Mouse (Mus musculus) hindbrain, embryonic 14.5 days (tissue): Measurements from ENCODE around the gene Amhr2. TPM values are rescaled to one million over a fixed set of nuclear protein-coding genes. Genes with fewer than 3 reads are reported as not detected.

ENCODE experiments used
- ATAC-seq: fragments of 200-750 bp; cut with Nextera tagmentation; 2 replicates; pipeline ENCODE4 v1.8.0; 2017; ENCODE audit warnings: moderate number of reproducible peaks, mild to moderate bottlenecking, moderate TSS enrichment, moderate library complexity; ENCODE audit not compliant: low FRiP score
- DNase-seq: peaks from one replicate; pipeline ENCODE4 v3.0.0-alpha.2; 2015; ENCODE audit warnings: low spot score
- H3K27ac ChIP-seq: fragments of 300-500 bp; sonication (generic); 2 replicates; pipeline ENCODE4 v1.5.1; 2014; ENCODE audit warnings: mild to moderate bottlenecking, moderate library complexity
- H3K27me3 ChIP-seq: fragments of 300-500 bp; sonication (generic); 2 replicates; pipeline ENCODE4 v1.6.1; 2014; ENCODE audit warnings: mild to moderate bottlenecking, low read length, mixed read lengths; ENCODE audit not compliant: control insufficient read depth, insufficient read depth
- H3K36me3 ChIP-seq: fragments of 300-500 bp; sonication (generic); replicated peaks from 2 replicates; pipeline ENCODE4 v1.6.1; 2014; ENCODE audit not compliant: control insufficient read depth, insufficient read depth
- H3K4me1 ChIP-seq: fragments of 300-500 bp; sonication (generic); replicated peaks from 2 replicates; pipeline ENCODE4 v1.6.1; 2014; ENCODE audit warnings: antibody characterized with exemption, low read length, mixed read lengths; ENCODE audit not compliant: control insufficient read depth, insufficient read depth
- H3K4me2 ChIP-seq: fragments of 300-500 bp; sonication (generic); replicated peaks from 2 replicates; pipeline ENCODE4 v1.6.1; 2014; ENCODE audit warnings: mild to moderate bottlenecking, moderate library complexity
- H3K4me3 ChIP-seq: fragments of 300-500 bp; sonication (generic); replicated peaks from 2 replicates; pipeline ENCODE4 v1.5.1; 2014; ENCODE audit warnings: mild to moderate bottlenecking, low read length
- H3K9ac ChIP-seq: fragments of 300-500 bp; sonication (generic); 2 replicates; pipeline ENCODE4 v1.6.1; 2014
- H3K9me3 ChIP-seq: fragments of 300-500 bp; sonication (generic); 2 replicates; pipeline ENCODE4 v1.6.1; 2016; ENCODE audit warnings: low read length; ENCODE audit not compliant: control insufficient read depth
- WGBS: fragments of 180-500 bp; shearing (Covaris S2); extraction: QIAGEN DNeasy Blood & Tissue Kit; methylation state at CpG from one replicate; pipeline ENCODE4 v1.1.7; 2014; 5-methylcytosine and 5-hydroxymethylcytosine counted together
- polyA plus RNA-seq: library from polyadenylated mRNA; unstranded; fragments of >200 nt; fragmentation: Nextera tagmentation; extraction: Ambion mirVana; gene quantifications from 2 replicates; pipeline ENCODE4 v1.2.1, GENCODE M21; 2014

Gene Amhr2
- polyA plus RNA-seq, 1 experiment from 2014 or later = 0.13 TPM

- WGBS = under 1% methylated on average over 33 of the region's 69 CpGs
- peak overlapping the region; percentile 94 for H3K27ac ChIP-seq
- H3K36me3 ChIP-seq = peaks cover 36% of the 10 kb centered on the region
- peak overlapping the region; percentile 85 for H3K9ac ChIP-seq
- H3K9me3 ChIP-seq = no peaks in the 10 kb centered on the region
- peak overlapping the region; percentile 86 for H3K4me3 ChIP-seq
- peaks cover 40% of the 10 kb centered on the region for H3K4me1 ChIP-seq
- peak overlapping the region; percentile 60 for H3K4me2 ChIP-seq
- DNase-seq (peak; percentile 45), ATAC-seq (no peak)
- no peaks in the 10 kb centered on the region for H3K27me3 ChIP-seq
Observed at GRCm38 (mm10) chr15:102406196-102406911, 38.8 kb upstream of the Amhr2 start.

GRCm38 (mm10) chr15:102406912-102407580 is 38.1 kb upstream of the Amhr2 start:
- peak overlapping the region; percentile 60 for H3K4me2 ChIP-seq
- 19% methylated on average over 3 of the region's 3 CpGs for WGBS
- DNase-seq (no peak), ATAC-seq (no peak)
- H3K4me1 ChIP-seq = peaks cover 40% of the 10 kb centered on the region
- H3K27ac ChIP-seq = peak overlapping the region; percentile 94
- peak overlapping the region; percentile 86 for H3K4me3 ChIP-seq
- peaks cover 40% of the 10 kb centered on the region for H3K36me3 ChIP-seq
- H3K9me3 ChIP-seq = no peaks in the 10 kb centered on the region
- H3K27me3 ChIP-seq = no peaks in the 10 kb centered on the region
- H3K9ac ChIP-seq = peak overlapping the region; percentile 85

GRCm38 (mm10) chr15:102407681-102408557 is 37.2 kb upstream of the Amhr2 start:
- Histone ChIP-seq H3K4me1 (peaks cover 40% of the 10 kb centered on the region), H3K27ac (no peak overlapping the region), H3K36me3 (peaks cover 45% of the 10 kb centered on the region), H3K27me3 (no peaks in the 10 kb centered on the region), H3K9me3 (no peaks in the 10 kb centered on the region), H3K9ac (peak overlapping the region; percentile 85; the same call in 1 of the 2 replicates), H3K4me2 (peak overlapping the region; percentile 60), H3K4me3 (no peak overlapping the region)
- ATAC-seq (no peak), DNase-seq (no peak)
- WGBS = 93% methylated on average over 10 of the region's 10 CpGs

DNA sequence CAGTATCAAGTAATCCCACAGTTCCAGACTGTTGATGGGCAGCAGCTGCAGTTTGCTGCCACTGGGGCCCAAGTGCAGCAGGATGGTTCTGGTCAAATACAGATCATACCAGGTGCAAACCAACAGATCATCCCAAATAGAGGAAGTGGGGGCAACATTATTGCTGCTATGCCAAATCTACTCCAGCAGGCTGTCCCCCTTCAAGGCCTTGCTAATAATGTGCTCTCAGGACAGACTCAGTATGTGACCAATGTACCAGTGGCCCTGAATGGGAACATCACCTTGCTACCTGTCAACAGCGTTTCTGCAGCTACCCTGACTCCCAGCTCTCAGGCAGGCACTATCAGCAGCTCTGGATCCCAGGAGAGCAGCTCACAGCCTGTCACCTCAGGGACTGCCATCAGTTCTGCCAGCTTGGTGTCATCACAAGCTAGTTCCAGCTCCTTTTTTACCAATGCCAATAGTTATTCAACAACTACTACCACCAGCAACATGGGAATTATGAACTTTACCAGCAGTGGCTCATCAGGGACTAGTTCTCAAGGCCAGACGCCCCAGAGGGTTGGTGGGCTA is 36.5 kb upstream of the Amhr2 start:
- Histone ChIP-seq H3K27me3 (no peaks in the 10 kb centered on the region), H3K36me3 (peaks cover 52% of the 10 kb centered on the region), H3K4me1 (peaks cover 40% of the 10 kb centered on the region), H3K27ac (no peak overlapping the region), H3K4me3 (no peak overlapping the region), H3K9ac (no peak overlapping the region), H3K4me2 (no peak overlapping the region), H3K9me3 (no peaks in the 10 kb centered on the region)
- ATAC-seq (no peak), DNase-seq (no peak)
- 75% methylated on average over 2 of the region's 2 CpGs for WGBS

GRCm38 (mm10) chr15:102409286-102409685 is 35.9 kb upstream of the Amhr2 start:
- DNase-seq = no peak
- no peak overlapping the region for H3K9ac ChIP-seq

GRCm38 (mm10) chr15:102411077-102411476 is 34.1 kb upstream of the Amhr2 start:
- DNase-seq (no peak), ATAC-seq (no peak)
- no peak overlapping the region for H3K9ac ChIP-seq
- peaks cover 36% of the 10 kb centered on the region for H3K4me1 ChIP-seq
- 100% methylated on average over 1 of the region's 1 CpGs for WGBS
- peaks cover 65% of the 10 kb centered on the region for H3K36me3 ChIP-seq
- no peak overlapping the region for H3K27ac ChIP-seq
- no peaks in the 10 kb centered on the region for H3K27me3 ChIP-seq
- no peak overlapping the region for H3K4me3 ChIP-seq
- no peaks in the 10 kb centered on the region for H3K9me3 ChIP-seq
- H3K4me2 ChIP-seq = peak overlapping the region; percentile 25

More at GRCm38 (mm10) chr15:102409286-102409685, 35.9 kb upstream of the Amhr2 start:
- 97% methylated on average over 3 of the region's 3 CpGs for whole genome bisulfite sequencing
- Histone ChIP-seq H3K4me2 (peak overlapping the region; percentile 9; the same call in 1 of the 2 replicates), H3K4me3 (no peak overlapping the region), H3K27me3 (no peaks in the 10 kb centered on the region), H3K9me3 (no peaks in the 10 kb centered on the region), H3K27ac (no peak overlapping the region), H3K36me3 (peaks cover 59% of the 10 kb centered on the region), H3K4me1 (peaks cover 40% of the 10 kb centered on the region)
- ATAC-seq = no peak

GRCm38 (mm10) chr15:102413687-102414086 is 31.5 kb upstream of the Amhr2 start:
- DNase-seq (no peak), ATAC-seq (no peak)
- no peaks in the 10 kb centered on the region for H3K27me3 ChIP-seq
- no peak overlapping the region for H3K27ac ChIP-seq
- no peak overlapping the region for H3K4me3 ChIP-seq
- no peaks in the 10 kb centered on the region for H3K9me3 ChIP-seq
- H3K4me2 ChIP-seq = no peak overlapping the region
- H3K36me3 ChIP-seq = peaks cover 63% of the 10 kb centered on the region
- H3K9ac ChIP-seq = no peak overlapping the region
- H3K4me1 ChIP-seq = peaks cover 24% of the 10 kb centered on the region

- WGBS = 90% methylated on average over 2 of the region's 2 CpGs
- no peaks in the 10 kb centered on the region for H3K4me1 ChIP-seq
- no peak for ATAC-seq
Observed at GRCm38 (mm10) chr15:102417524-102417923, 27.6 kb upstream of the Amhr2 start.

GRCm38 (mm10) chr15:102420986-102421385 is 24.2 kb upstream of the Amhr2 start:
- Histone ChIP-seq H3K4me2 (no peak overlapping the region), H3K4me1 (no peaks in the 10 kb centered on the region), H3K9ac (no peak overlapping the region), H3K36me3 (peaks cover 28% of the 10 kb centered on the region), H3K27me3 (no peaks in the 10 kb centered on the region), H3K4me3 (no peak overlapping the region), H3K27ac (no peak overlapping the region), H3K9me3 (no peaks in the 10 kb centered on the region)
- 76% methylated on average over 1 of the region's 1 CpGs for WGBS
- DNase-seq (no peak), ATAC-seq (no peak)

More at GRCm38 (mm10) chr15:102417524-102417923, 27.6 kb upstream of the Amhr2 start:
- Histone ChIP-seq H3K4me3 (no peak overlapping the region), H3K9ac (no peak overlapping the region), H3K27me3 (no peaks in the 10 kb centered on the region), H3K9me3 (no peaks in the 10 kb centered on the region), H3K36me3 (peaks cover 40% of the 10 kb centered on the region), H3K4me2 (no peak overlapping the region), H3K27ac (no peak overlapping the region)
- DNase-seq = no peak
